Mouse (Mus musculus) liver, embryonic 14.5 days (tissue): ENCODE results near the gene Tex48.

Source experiments
- CTCF ChIP-seq: IDR thresholded peaks from 2 replicates; pipeline ENCODE4 v1.5.1; 2016; ENCODE audit warnings: antibody characterized with exemption, low read depth, control low read depth
- EP300 ChIP-seq: IDR thresholded peaks from 2 replicates; pipeline ENCODE4 v1.6.1; 2016; ENCODE audit warnings: antibody characterized with exemption, low read depth

- TF ChIP-seq CTCF (no peak), EP300 (no peak)
These were observed 11.0 kb upstream of the Tex48 start for GRCm38 (mm10) chr4:63633181-63633580.
